Mouse (Mus musculus): ENCODE measurements at regions not wholly inside any gene's neighbourhood (a gene's known extent, or its start where the extent isn't known, plus 50 kb on each side); places are given as distances from the start of the nearest gene placed in this dataset.
A peak's percentile ranks its signal among the peaks of the same experiment; 100 is the strongest.
"Not testable (repeated sequence)": the region's sequence is repeated elsewhere in the genome, so short reads cannot be mapped to it uniquely, and the experiment has no call there.

GRCm38 (mm10) chr15:38414318-38415090 lies 989.1 kb downstream of the 4930447A16Rik start:
- peak; percentile 74 for DNase-seq (ENCODE audit: low spot score)
- Histone ChIP-seq H3K4me3 (no peak overlapping the region), H3K9me3 (no peaks in the 10 kb centered on the region), H3K36me3 (no peaks in the 10 kb centered on the region), H3K27ac (peak overlapping the region; percentile 47; the same call in 1 of the 2 replicates), H3K27me3 (ENCODE audit: insufficient read depth, poor library complexity, severe bottlenecking) (no peaks in the 10 kb centered on the region), H3K4me1 (peaks cover 13% of the 10 kb centered on the region)
- 74% methylated on average over 8 of the region's 8 CpGs for WGBS

GRCm38 (mm10) chr15:38415091-38415486 lies 989.7 kb downstream of the 4930447A16Rik start:
- H3K4me3 ChIP-seq = no peak overlapping the region
- H3K27me3 ChIP-seq (ENCODE audit: insufficient read depth, poor library complexity, severe bottlenecking) = no peaks in the 10 kb centered on the region
- peak overlapping the region; percentile 47 for H3K27ac ChIP-seq
- H3K36me3 ChIP-seq = no peaks in the 10 kb centered on the region
- peaks cover 19% of the 10 kb centered on the region for H3K4me1 ChIP-seq
- WGBS = 55% methylated on average over 2 of the region's 2 CpGs
- peak; percentile 65 for DNase-seq (ENCODE audit: low spot score)
- H3K9me3 ChIP-seq = no peaks in the 10 kb centered on the region

GRCm38 (mm10) chr15:38419621-38420020 lies 994.3 kb downstream of the 4930447A16Rik start:
- 58% methylated on average over 7 of the region's 7 CpGs for WGBS
- Histone ChIP-seq H3K36me3 (no peaks in the 10 kb centered on the region), H3K4me1 (peaks cover 25% of the 10 kb centered on the region), H3K9me3 (no peaks in the 10 kb centered on the region), H3K27ac (peak overlapping the region; percentile 48; the same call in 1 of the 2 replicates), H3K27me3 (ENCODE audit: insufficient read depth, poor library complexity, severe bottlenecking) (no peaks in the 10 kb centered on the region), H3K4me3 (no peak overlapping the region)
- peak; percentile 72 for DNase-seq (ENCODE audit: low spot score)

GRCm38 (mm10) chr15:38420784-38421183 lies 995.4 kb downstream of the 4930447A16Rik start:
- Histone ChIP-seq H3K9me3 (no peaks in the 10 kb centered on the region), H3K36me3 (no peaks in the 10 kb centered on the region), H3K4me1 (peaks cover 19% of the 10 kb centered on the region), H3K4me3 (no peak overlapping the region), H3K27me3 (ENCODE audit: insufficient read depth, poor library complexity, severe bottlenecking) (no peaks in the 10 kb centered on the region), H3K27ac (peak overlapping the region; percentile 77)
- 8% methylated on average over 3 of the region's 3 CpGs for WGBS
- peak; percentile 84 for DNase-seq (ENCODE audit: low spot score)

GRCm38 (mm10) chr15:38422741-38423140 lies 997.4 kb downstream of the 4930447A16Rik start:
- no peaks in the 10 kb centered on the region for H3K27me3 ChIP-seq (ENCODE audit: insufficient read depth, poor library complexity, severe bottlenecking)
- DNase-seq (ENCODE audit: low spot score) = no peak

GRCm38 (mm10) chr15:38425506-38425905 lies 1000.2 kb downstream of the 4930447A16Rik start:
- no peaks in the 10 kb centered on the region for H3K27me3 ChIP-seq (ENCODE audit: insufficient read depth, poor library complexity, severe bottlenecking)
- 75% methylated on average over 4 of the region's 4 CpGs for WGBS
- no peaks in the 10 kb centered on the region for H3K9me3 ChIP-seq
- no peaks in the 10 kb centered on the region for H3K36me3 ChIP-seq
- no peak overlapping the region for H3K27ac ChIP-seq
- DNase-seq (ENCODE audit: low spot score) = no peak
- no peak overlapping the region for H3K4me3 ChIP-seq
- peaks cover 8% of the 10 kb centered on the region for H3K4me1 ChIP-seq

More at GRCm38 (mm10) chr15:38422741-38423140, 997.4 kb downstream of the 4930447A16Rik start:
- Histone ChIP-seq H3K4me3 (no peak overlapping the region), H3K9me3 (no peaks in the 10 kb centered on the region), H3K27ac (no peak overlapping the region), H3K4me1 (peaks cover 19% of the 10 kb centered on the region), H3K36me3 (no peaks in the 10 kb centered on the region)
- WGBS = 69% methylated on average over 6 of the region's 6 CpGs

- no peaks in the 10 kb centered on the region for H3K4me1 ChIP-seq
- WGBS = 50% methylated on average over 1 of the region's 1 CpGs
- H3K4me3 ChIP-seq = no peak overlapping the region
- H3K9me3 ChIP-seq = no peaks in the 10 kb centered on the region
- no peak overlapping the region for H3K27ac ChIP-seq
- DNase-seq (ENCODE audit: low spot score) = peak; percentile 65
- H3K36me3 ChIP-seq = no peaks in the 10 kb centered on the region
- no peaks in the 10 kb centered on the region for H3K27me3 ChIP-seq (ENCODE audit: insufficient read depth, poor library complexity, severe bottlenecking)
Measured at GRCm38 (mm10) chr15:38427966-38428365, 1002.6 kb downstream of the 4930447A16Rik start.

- no peaks in the 10 kb centered on the region for H3K27me3 ChIP-seq (ENCODE audit: insufficient read depth, poor library complexity, severe bottlenecking)
- no peaks in the 10 kb centered on the region; the same call in 1 of the 2 replicates for H3K36me3 ChIP-seq
- no peak overlapping the region for H3K4me3 ChIP-seq
- WGBS = 62% methylated on average over 2 of the region's 2 CpGs
- peak; percentile 72 for DNase-seq (ENCODE audit: low spot score)
- no peaks in the 10 kb centered on the region; the same call in none of the 2 replicates for H3K9me3 ChIP-seq
- no peak overlapping the region for H3K27ac ChIP-seq
- no peaks in the 10 kb centered on the region for H3K4me1 ChIP-seq
Measured at GRCm38 (mm10) chr15:38431668-38432067, 1006.3 kb downstream of the 4930447A16Rik start.

- WGBS = 86% methylated on average over 7 of the region's 7 CpGs
- H3K4me1 ChIP-seq = no peaks in the 10 kb centered on the region
- no peaks in the 10 kb centered on the region; the same call in none of the 2 replicates for H3K9me3 ChIP-seq
- H3K36me3 ChIP-seq = no peaks in the 10 kb centered on the region; the same call in 1 of the 2 replicates
- H3K27me3 ChIP-seq (ENCODE audit: insufficient read depth, poor library complexity, severe bottlenecking) = no peaks in the 10 kb centered on the region
- H3K27ac ChIP-seq = no peak overlapping the region
- peak; percentile 51 for DNase-seq (ENCODE audit: low spot score)
- no peak overlapping the region for H3K4me3 ChIP-seq
Measured at GRCm38 (mm10) chr15:38433386-38433785, 1008.0 kb downstream of the 4930447A16Rik start.

GRCm38 (mm10) chr15:38434239-38434638 lies 1008.9 kb downstream of the 4930447A16Rik start:
- not testable (repeated sequence) for H3K9me3 ChIP-seq; H3K27me3 ChIP-seq (ENCODE audit: insufficient read depth, poor library complexity, severe bottlenecking); H3K36me3 ChIP-seq; H3K4me3 ChIP-seq; H3K4me1 ChIP-seq; H3K27ac ChIP-seq
- peak; percentile 33 for DNase-seq (ENCODE audit: low spot score)
- WGBS = 85% methylated on average over 2 of the region's 2 CpGs
